Mouse (Mus musculus): Measurements from ENCODE around the gene Arhgap18.

Gene Arhgap18

GRCm38 (mm10) chr10:26752929-26753567, at the start of gene Arhgap18:
Arhgap18 (plus strand) TSS chr10:26753421.
- in situ Hi-C loops (cut with MseI, MboI): no loop called here

GRCm38 (mm10) chr10:26710458-26711011, 42.7 kb upstream of the Arhgap18 start:
- in situ Hi-C loops (cut with MseI, MboI): no loop called here

- in situ Hi-C loops (cut with MseI, MboI): no loop called here
Observed at GRCm38 (mm10) chr10:26711068-26711467, 42.2 kb upstream of the Arhgap18 start.

GRCm38 (mm10) chr10:26713986-26714385, 39.2 kb upstream of the Arhgap18 start:
- in situ Hi-C loops (cut with MseI, MboI): no loop called here

- in situ Hi-C loops (cut with MseI, MboI): no loop called here
Observed at GRCm38 (mm10) chr10:26724704-26725103, 28.5 kb upstream of the Arhgap18 start.

- in situ Hi-C loops (cut with MseI, MboI): no loop called here
Observed at GRCm38 (mm10) chr10:26725255-26725654, 28.0 kb upstream of the Arhgap18 start.

- in situ Hi-C loops (cut with MseI, MboI): no loop called here
Observed at GRCm38 (mm10) chr10:26750827-26751226, 2.4 kb upstream of the Arhgap18 start.

GRCm38 (mm10) chr10:26752064-26752928, 925 bp upstream of the Arhgap18 start:
- in situ Hi-C loops (cut with MseI, MboI): no loop called here

GRCm38 (mm10) chr10:26754006-26754405, 785 bp downstream of the Arhgap18 start:
- in situ Hi-C loops (cut with MseI, MboI): no loop called here

GRCm38 (mm10) chr10:26757231-26757630, 4.0 kb downstream of the Arhgap18 start:
- in situ Hi-C loops (cut with MseI, MboI): no loop called here

- in situ Hi-C loops (cut with MseI, MboI): no loop called here
Observed at GRCm38 (mm10) chr10:26759469-26759868, 6.2 kb downstream of the Arhgap18 start.

- in situ Hi-C loops (cut with MseI, MboI): no loop called here
Observed at GRCm38 (mm10) chr10:26761103-26761502, 7.9 kb downstream of the Arhgap18 start.

- in situ Hi-C loops (cut with MseI, MboI): no loop called here
Observed at GRCm38 (mm10) chr10:26761991-26762903, 9.0 kb downstream of the Arhgap18 start.

- in situ Hi-C loops (cut with MseI, MboI): no loop called here
Observed at GRCm38 (mm10) chr10:26767196-26767595, 14.0 kb downstream of the Arhgap18 start.

GRCm38 (mm10) chr10:26768943-26769342, 15.7 kb downstream of the Arhgap18 start:
- in situ Hi-C loops (cut with MseI, MboI): no loop called here

- in situ Hi-C loops (cut with MseI, MboI): no loop called here
Observed at GRCm38 (mm10) chr10:26770035-26770434, 16.8 kb downstream of the Arhgap18 start.

GRCm38 (mm10) chr10:26771938-26772623, 18.9 kb downstream of the Arhgap18 start:
- in situ Hi-C loops (cut with MseI, MboI): no loop called here

- in situ Hi-C loops (cut with MseI, MboI): no loop called here
Observed at GRCm38 (mm10) chr10:26772624-26773540, 19.7 kb downstream of the Arhgap18 start.

GRCm38 (mm10) chr10:26773541-26773940, 20.3 kb downstream of the Arhgap18 start:
- in situ Hi-C loops (cut with MseI, MboI): no loop called here

- in situ Hi-C loops (cut with MseI, MboI): no loop called here
Observed at GRCm38 (mm10) chr10:26774266-26774665, 21.0 kb downstream of the Arhgap18 start.
